Mouse (Mus musculus) left cerebral cortex, postnatal 36 days (tissue): ENCODE data around the gene Clk1. TPM values are rescaled to one million over a fixed set of nuclear protein-coding genes. Genes with fewer than 3 reads are reported as not detected.

Source experiments
- DNase-seq, 2 experiments: peaks; one replicate each; pipeline ENCODE4 v3.0.0; 2021 to 2022; ENCODE audit warnings: low spot score in 2 of 2, mixed read lengths in 1 of 2
- intact Hi-C: fragments of 180-260 bp; cut with DNase I; formaldehyde crosslinking; loops from one replicate; pipeline ENCODE4 v1.15.1; 2025
- total RNA-seq, 2 experiments: library from RNA; stranded (reverse); gene quantifications; 2 replicates each; pipeline ENCODE4 v1.2.3; 2021

Clk1 gene
- total RNA-seq, 2 experiments from 2014 or later: 81.3 to 117 TPM

GRCm38 (mm10) chr1:58364551-58364950 lies 59.3 kb downstream of the Clk1 start:
- DNase-seq: no peak
- intact Hi-C loops: no loop called here

GRCm38 (mm10) chr1:58362296-58362695 lies 61.6 kb downstream of the Clk1 start:
- no peak for DNase-seq
- intact Hi-C loops: no loop called here

Other genes with a start within 250 kb of the Clk1 start
- gene Aox4, start 213.7 kb downstream of the Clk1 start, total RNA-seq: 1 to 10 TPM; 5.3 to 5.8 TPM
- not detected for gene Aox2, start 145.7 kb downstream of the Clk1 start, total RNA-seq
- 100 to 1,000 TPM; 138 to 161 TPM for gene Bzw1, start 31.2 kb downstream of the Clk1 start, total RNA-seq
- 10 to 100 TPM; 15.9 to 21.6 TPM for gene Nif3l1, start 21.1 kb upstream of the Clk1 start, total RNA-seq
- gene Ppil3, start 21.4 kb upstream of the Clk1 start, total RNA-seq: 10 to 100 TPM; 27.1 to 27.9 TPM
- gene Orc2, start 81.0 kb upstream of the Clk1 start, total RNA-seq: 10 to 100 TPM; 29.6 to 32.4 TPM
- 100 to 1,000 TPM; 130 to 160 TPM for gene Fam126b, start 162.3 kb upstream of the Clk1 start, total RNA-seq
- gene Ndufb3, start 162.3 kb upstream of the Clk1 start, total RNA-seq: 100 to 1,000 TPM in 1 of 2 experiments, 10 to 100 TPM in 1; 91.6 to 107 TPM